Mouse (Mus musculus): ENCODE results near the gene Gm3409.
A peak's percentile ranks its signal among the peaks of the same experiment; 100 is the strongest.
"Not testable (repeated sequence)": the region's sequence is repeated elsewhere in the genome, so short reads cannot be mapped to it uniquely, and the experiment has no call there.

Gene Gm3409

DNA sequence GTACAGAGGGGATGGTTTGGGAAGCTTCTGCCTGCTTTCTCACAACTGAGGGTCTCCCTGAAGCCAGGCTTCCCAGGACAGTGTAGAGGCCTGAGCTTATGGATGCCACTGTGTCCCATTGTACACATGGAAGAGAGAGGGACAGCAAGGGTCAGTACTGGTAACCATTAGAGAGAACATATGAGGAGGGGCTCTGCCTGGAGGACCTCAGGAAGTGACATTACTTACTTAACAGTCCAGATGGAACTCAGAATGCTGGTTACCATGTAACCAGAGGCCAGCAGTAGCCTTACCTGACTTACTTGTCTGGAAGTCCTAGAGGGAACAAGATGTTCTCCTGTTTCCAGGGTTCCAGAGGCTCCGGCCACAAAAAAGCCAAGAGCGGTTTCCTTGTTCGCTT, at the start of gene Gm3409:
Gm3409 (plus strand) TSS at position 301 of the 400 bp plus-strand sequence.
- not testable (repeated sequence) for DNase-seq (ENCODE audit: inconsistent age in 2 of 2, low spot score in 1 of 2)

DNA sequence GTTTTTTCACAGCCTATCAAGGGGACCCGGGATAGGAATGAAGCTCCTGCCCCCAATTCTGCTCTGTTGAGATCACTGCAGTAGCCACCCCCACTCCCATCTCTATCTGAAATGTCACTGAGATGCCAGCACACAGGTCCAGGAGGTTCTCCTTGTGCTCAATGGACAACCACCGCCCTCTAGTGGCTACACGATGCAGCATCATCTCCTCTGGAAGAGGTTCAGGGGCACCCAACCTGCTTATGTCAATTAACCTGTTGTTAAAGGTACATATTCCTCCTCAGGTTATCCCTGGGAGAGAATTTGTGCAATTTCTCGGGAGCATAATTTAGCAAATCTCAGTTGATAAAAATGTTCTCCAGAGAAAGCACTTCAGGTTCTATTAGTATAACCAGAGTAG, 48.5 kb upstream of the Gm3409 start:
- DNase-seq (ENCODE audit: inconsistent age in 2 of 2, low spot score in 1 of 2), result peak; percentile 27 to 73

DNA sequence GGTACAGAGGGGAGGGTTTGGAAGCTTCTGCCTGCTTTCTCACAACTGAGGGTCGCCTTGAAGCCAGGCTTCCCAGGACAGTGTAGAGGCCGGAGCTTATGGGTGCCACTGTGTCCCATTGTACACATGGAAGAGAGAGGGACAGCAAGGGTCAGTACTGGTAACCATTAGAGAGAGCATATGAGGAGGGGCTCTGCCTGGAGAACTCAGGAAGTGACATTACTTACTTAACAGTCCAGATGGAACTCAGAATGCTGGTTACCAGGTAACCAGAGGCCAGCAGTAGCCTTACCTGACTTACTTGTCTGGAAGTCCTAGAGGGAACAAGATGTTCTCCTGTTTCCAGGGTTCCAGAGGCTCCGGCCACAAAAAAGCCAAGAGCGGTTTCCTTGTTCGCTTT, 46.4 kb upstream of the Gm3409 start, which contains the start of gene Gm6370:
Gm6370 (plus strand) TSS at position 301 of the 400 bp plus-strand sequence.
- not testable (repeated sequence) for DNase-seq (ENCODE audit: inconsistent age in 2 of 2, low spot score in 1 of 2)

DNA sequence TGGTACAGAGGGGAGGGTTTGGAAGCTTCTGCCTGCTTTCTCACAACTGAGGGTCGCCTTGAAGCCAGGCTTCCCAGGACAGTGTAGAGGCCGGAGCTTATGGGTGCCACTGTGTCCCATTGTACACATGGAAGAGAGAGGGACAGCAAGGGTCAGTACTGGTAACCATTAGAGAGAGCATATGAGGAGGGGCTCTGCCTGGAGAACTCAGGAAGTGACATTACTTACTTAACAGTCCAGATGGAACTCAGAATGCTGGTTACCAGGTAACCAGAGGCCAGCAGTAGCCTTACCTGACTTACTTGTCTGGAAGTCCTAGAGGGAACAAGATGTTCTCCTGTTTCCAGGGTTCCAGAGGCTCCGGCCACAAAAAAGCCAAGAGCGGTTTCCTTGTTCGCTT, 35.3 kb upstream of the Gm3409 start, which contains the start of gene 4930449I24Rik:
4930449I24Rik (plus strand) TSS at position 301 of the 400 bp plus-strand sequence.
- not testable (repeated sequence) for DNase-seq (ENCODE audit: inconsistent age in 2 of 2, low spot score in 1 of 2)

DNA sequence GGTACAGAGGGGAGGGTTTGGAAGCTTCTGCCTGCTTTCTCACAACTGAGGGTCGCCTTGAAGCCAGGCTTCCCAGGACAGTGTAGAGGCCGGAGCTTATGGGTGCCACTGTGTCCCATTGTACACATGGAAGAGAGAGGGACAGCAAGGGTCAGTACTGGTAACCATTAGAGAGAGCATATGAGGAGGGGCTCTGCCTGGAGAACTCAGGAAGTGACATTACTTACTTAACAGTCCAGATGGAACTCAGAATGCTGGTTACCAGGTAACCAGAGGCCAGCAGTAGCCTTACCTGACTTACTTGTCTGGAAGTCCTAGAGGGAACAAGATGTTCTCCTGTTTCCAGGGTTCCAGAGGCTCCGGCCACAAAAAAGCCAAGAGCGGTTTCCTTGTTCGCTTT, 23.6 kb upstream of the Gm3409 start, which contains the start of gene Gm3402:
Gm3402 (plus strand) TSS at position 301 of the 400 bp plus-strand sequence.
- DNase-seq (ENCODE audit: inconsistent age in 2 of 2, low spot score in 1 of 2), result not testable (repeated sequence)

DNA sequence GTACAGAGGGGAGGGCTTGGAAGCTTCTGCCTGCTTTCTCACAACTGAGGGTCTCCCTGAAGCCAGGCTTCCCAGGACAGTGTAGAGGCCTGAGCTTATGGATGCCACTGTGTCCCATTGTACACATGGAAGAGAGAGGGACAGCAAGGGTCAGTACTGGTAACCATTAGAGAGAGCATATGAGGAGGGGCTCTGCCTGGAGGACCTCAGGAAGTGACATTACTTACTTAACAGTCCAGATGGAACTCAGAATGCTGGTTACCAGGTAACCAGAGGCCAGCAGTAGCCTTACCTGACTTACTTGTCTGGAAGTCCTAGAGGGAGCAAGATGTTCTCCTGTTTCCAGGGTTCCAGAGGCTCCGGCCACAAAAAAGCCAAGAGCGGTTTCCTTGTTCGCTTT, 11.9 kb upstream of the Gm3409 start, which contains the start of gene Gm3404:
Gm3404 (plus strand) TSS at position 301 of the 400 bp plus-strand sequence.
- not testable (repeated sequence) for DNase-seq (ENCODE audit: inconsistent age in 2 of 2, low spot score in 1 of 2)

DNA sequence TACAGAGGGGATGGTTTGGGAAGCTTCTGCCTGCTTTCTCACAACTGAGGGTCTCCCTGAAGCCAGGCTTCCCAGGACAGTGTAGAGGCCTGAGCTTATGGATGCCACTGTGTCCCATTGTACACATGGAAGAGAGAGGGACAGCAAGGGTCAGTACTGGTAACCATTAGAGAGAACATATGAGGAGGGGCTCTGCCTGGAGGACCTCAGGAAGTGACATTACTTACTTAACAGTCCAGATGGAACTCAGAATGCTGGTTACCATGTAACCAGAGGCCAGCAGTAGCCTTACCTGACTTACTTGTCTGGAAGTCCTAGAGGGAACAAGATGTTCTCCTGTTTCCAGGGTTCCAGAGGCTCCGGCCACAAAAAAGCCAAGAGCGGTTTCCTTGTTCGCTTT, 18.4 kb downstream of the Gm3409 start, which contains the start of gene Gm3415:
Gm3415 (plus strand) TSS at position 301 of the 400 bp plus-strand sequence.
- DNase-seq (ENCODE audit: inconsistent age in 2 of 2, low spot score in 1 of 2), result not testable (repeated sequence)

DNA sequence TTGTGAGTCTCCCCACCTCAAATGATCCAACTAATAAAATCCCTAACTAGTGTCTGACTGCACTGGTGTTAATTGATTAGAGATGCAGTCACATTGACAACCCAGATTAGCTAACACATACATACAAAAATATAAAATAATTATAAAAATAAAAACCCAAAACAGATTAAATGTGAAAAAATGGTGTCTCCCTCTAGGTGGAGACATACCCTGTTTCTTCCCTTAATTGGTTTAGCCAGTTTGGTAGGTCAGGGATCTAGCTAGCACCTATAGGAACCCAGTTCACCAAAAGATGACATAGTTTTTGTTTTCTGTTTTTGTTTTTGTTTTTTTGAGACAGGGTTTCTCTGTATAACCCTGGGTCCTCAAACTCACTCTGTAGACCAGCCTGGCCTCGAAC, 26.8 kb downstream of the Gm3409 start:
- DNase-seq (ENCODE audit: inconsistent age in 2 of 2, low spot score in 1 of 2), result no peak

DNA sequence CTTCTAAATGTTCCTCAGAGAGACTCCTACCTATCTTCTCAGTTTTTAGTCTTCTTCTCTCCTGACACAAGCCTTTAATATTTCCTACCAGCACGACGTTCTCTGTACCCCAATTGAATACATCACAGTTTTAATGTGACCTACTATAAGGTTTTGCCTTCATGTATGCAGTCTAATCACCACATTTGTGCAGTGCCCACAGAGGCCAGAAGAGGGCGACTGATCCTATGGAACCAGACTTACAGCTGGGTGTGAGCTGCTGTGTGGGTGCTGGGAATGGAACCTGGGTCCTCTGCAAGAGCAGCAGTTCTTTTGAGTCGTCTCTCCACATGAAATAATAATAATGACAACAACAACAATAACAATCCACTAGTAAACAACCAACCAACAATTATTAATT, 29.6 kb downstream of the Gm3409 start:
- DNase-seq (ENCODE audit: inconsistent age in 2 of 2, low spot score in 1 of 2), result peak in 1 of 2 experiments; percentile 27

DNA sequence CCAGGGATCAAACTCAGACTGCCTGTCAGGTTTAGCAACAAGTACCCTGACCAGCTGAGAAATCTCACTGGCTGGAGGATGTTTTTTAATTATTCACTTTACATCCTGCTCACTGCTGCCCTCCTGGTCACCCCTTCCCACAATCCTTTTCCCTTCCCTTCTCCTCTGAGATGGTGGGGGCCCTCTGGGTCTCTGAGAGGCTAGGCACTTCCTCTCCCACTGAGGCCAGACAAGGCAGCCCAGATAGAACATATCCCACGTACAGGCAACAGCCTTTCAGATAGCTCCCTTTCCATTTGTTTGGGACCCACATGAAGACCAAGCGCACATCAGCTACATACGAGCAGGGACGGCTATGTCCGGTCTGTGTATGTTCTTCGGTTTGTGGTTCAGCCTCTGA, 32.7 kb downstream of the Gm3409 start:
- DNase-seq (ENCODE audit: inconsistent age in 2 of 2, low spot score in 1 of 2), result not testable (repeated sequence)

DNA sequence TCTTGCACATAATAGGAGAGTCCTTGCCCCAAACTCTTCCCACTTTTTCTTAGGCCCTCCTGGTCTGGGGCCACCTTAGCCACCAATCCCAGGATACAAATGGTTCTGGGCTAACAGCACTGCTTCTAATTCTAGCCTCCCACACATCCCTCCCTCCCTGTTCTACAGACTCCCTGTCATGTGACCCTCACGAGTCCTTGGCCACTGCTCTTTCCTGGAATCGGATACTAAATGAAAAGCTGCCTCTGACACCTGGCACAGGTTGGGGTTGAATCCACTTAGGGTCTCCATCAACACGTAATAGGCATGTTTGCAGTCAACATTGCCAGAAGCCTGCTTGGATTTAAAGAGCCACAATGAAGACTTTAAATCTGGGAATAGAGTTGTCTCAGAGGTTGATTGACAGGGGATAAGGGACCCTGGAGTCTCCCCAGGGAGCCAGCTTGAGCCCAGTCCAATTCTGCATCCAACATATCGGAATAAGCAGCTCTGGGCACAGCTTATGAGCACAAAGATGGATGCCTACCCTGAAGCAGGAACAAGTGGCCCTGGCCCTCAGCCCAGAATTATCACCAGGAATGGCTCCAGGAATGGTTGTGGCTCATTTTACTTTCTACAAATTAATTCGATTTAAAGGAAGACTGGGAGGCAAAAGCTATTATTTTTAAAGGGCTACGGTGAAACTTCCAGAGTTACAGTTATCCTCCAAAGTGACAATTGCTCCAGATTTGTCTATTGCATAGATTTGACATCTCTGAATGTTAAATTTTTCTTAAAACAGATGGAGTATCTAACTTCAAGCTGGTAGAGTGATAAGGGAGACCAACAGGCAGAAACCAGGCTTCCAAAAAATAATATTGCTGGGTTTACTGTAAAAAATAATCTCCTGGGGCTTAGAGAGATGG, 34.6 kb downstream of the Gm3409 start:
- DNase-seq (ENCODE audit: inconsistent age in 2 of 2, low spot score in 1 of 2), result peak in 1 of 2 experiments; percentile 26

DNA sequence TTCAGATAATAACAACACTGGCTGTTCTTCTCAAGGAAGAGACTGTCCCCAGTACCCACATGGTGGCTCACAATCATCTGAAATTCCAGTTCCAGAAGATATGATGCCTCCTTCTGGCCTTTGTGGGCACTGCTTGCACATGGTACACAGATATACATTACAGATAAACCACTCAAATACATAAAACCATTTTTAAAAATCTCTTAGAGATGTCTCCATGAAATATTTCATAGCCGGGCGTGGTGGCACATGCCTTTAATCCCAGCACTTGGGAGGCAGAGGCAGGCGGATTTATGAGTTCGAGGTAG, 35.2 kb downstream of the Gm3409 start:
- DNase-seq (ENCODE audit: inconsistent age in 2 of 2, low spot score in 1 of 2), result not testable (repeated sequence)

DNA sequence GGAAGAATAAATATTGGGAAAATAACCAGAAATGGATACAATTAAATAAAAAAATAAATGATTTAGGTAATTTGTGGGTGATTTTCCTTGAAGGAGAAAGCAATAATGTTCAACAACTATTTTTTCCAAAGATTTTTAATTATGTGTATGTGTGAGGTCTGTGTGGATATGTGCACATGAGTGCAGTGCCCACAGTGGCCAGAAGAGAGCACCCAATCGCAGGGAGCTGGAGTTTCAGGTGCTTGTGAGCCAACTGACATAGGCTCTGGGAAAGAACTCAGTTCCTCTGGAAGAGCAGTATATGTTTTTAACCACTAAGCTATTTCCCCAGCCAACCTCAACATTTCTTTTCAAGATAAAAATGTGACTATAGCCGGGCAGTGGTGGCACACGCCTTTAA, 39.2 kb downstream of the Gm3409 start:
- no peak for DNase-seq (ENCODE audit: inconsistent age in 2 of 2, low spot score in 1 of 2)

DNA sequence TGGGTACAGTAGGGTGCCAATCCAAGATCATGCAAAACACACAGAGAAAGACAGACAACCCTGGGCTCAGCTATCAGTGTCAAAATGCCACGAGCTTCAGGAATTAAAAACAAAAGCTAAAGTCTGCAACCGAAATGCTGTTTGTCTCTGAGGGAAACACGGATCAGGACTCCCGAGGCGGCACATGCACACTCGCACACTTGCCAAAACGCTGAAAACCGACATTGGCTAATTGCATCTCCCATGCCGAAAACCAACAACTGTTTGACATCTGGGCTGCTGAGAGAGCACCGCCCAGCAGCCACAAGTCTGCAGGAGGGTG, 46.7 kb downstream of the Gm3409 start:
- DNase-seq (ENCODE audit: inconsistent age in 2 of 2, low spot score in 1 of 2), result no peak

DNA sequence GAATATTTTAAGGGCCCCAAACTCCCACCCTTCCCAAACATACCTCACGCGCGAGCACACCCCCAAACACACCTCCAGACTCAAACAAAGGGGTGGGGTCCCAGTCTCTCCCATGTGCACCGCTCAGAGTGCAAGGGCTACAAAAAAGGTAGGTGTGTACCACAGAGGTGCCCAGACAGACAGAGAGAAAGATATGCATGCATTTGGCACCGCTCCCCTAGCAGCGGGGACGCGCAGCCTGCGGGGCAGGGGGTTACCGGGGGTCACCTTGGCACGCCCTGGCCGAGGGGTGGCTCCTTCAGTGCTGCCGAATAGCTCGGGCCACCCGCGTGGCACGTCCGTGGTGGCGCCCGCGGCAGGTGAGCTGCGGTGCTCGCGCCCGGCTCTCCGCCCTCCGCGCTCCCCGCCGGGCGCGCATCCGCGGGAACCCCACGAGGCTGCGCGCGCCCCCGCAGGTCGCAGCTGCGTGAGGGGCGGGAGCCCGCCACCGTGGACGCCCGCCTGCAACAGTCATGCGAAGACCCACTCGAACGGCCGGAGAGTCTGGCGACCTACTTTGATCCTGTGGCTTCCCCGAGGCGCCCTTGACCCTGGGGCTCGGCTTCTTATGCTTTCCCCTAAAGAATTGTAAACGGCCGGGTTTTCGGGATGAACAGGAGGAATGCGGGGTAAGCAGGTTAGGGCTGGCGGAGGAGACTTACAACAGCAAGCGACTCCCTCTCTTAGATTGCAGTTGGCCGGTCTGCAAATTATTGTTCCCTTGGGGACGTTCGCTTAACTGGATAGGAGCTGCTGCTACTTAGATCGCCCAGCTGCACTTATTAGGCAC, 47.2 kb downstream of the Gm3409 start, which contains the start of gene Gpr12:
Gpr12 (minus strand) TSS at position 762 of the 829 bp plus-strand sequence.
- peak in 1 of 2 experiments; percentile 35 for DNase-seq (ENCODE audit: inconsistent age in 2 of 2, low spot score in 1 of 2)

DNA sequence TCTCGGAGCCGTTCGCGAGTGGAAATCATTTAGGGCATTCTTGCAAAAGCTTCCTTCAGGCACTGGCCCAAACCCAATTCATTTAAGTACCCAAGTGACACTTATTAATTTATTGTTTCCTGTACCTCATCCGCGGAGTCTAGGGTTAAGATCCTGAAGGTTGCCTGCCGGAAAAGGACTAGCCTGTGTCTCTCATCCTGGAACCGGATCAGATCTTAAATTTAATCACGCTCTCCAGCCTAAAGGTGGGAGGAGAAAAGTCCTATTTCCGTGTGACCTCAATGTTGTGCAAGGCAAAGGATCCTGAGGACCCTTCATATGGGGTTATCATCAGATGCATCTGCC, 47.8 kb downstream of the Gm3409 start:
- DNase-seq (ENCODE audit: inconsistent age in 2 of 2, low spot score in 1 of 2), result no peak

DNA sequence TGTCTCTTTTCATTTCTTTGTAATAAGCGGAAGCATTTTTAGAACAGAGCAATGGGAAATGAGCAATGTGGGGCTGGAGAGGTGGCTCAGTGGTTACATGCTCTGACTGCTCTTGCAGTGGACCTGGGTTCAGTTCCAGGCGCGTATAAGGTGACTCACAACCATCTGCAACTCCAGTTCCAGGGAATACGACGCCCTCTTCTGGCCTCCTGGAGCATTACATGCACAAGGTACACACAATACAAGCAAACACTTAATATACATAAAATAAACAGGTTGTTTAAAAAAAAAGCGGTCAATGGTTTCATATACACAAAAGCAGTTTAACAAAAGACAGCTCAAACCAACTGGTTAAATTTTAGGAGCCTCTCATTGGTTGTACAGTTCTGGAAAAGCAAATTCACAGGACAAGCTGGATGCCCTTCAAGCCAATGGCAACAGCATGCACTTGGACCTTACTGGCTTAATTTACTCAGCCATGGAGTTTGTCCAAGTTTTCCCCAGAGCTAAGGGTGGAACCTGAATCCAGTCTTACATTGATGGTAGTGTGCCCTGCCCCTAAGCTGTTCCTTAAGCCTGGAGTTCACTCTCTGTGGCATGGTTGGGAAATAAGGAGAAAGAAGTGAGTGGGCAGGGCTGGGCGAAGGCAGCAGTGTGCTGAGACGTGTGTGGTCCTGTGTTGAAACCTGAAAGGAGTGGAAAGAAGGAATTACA, 49.1 kb downstream of the Gm3409 start:
- no peak for DNase-seq (ENCODE audit: inconsistent age in 2 of 2, low spot score in 1 of 2)
